Mouse (Mus musculus) midbrain, postnatal 0 days (tissue): Measurements from ENCODE around the gene Pin1rt1. TPM values are rescaled to one million over a fixed set of nuclear protein-coding genes. Genes with fewer than 3 reads are reported as not detected.

Experiments
- ATAC-seq: fragments of 200-750 bp; cut with Nextera tagmentation; 2 replicates; pipeline ENCODE4 v1.8.0; 2017; ENCODE audit warnings: moderate number of reproducible peaks, mild to moderate bottlenecking, moderate TSS enrichment, moderate library complexity; ENCODE audit not compliant: low FRiP score
- DNase-seq: peaks from one replicate; pipeline ENCODE4 v3.0.0-alpha.2; 2015; ENCODE audit warnings: low spot score
- H3K27ac ChIP-seq: fragments of 300-500 bp; sonication (generic); 2 replicates; pipeline ENCODE4 v1.5.1; 2014; ENCODE audit warnings: low read depth, mild to moderate bottlenecking, low read length, mixed read lengths
- H3K27me3 ChIP-seq: fragments of 300-500 bp; sonication (generic); 2 replicates; pipeline ENCODE4 v1.6.1; 2014; ENCODE audit warnings: low read length, control low read depth, mixed read lengths; ENCODE audit not compliant: insufficient read depth
- H3K36me3 ChIP-seq: fragments of 300-500 bp; sonication (generic); 2 replicates; pipeline ENCODE4 v1.6.1; 2014; ENCODE audit warnings: low read length, control low read depth, mixed read lengths; ENCODE audit not compliant: insufficient read depth
- H3K4me1 ChIP-seq: fragments of 300-500 bp; sonication (generic); 2 replicates; pipeline ENCODE4 v1.6.1; 2014; ENCODE audit warnings: mild to moderate bottlenecking, control low read depth, antibody characterized with exemption, low read length, mixed read lengths; ENCODE audit not compliant: insufficient read depth
- H3K4me2 ChIP-seq: fragments of 300-500 bp; sonication (generic); 2 replicates; pipeline ENCODE4 v1.6.1; 2014; ENCODE audit warnings: low read depth, mild to moderate bottlenecking, low read length, mixed read lengths; ENCODE audit not compliant: poor library complexity, severe bottlenecking
- H3K4me3 ChIP-seq: fragments of 300-500 bp; sonication (generic); 2 replicates; pipeline ENCODE4 v1.5.1; 2014; ENCODE audit warnings: low read depth, mild to moderate bottlenecking, low read length, moderate library complexity
- H3K9ac ChIP-seq: fragments of 300-500 bp; sonication (generic); replicated peaks from 2 replicates; pipeline ENCODE4 v1.6.1; 2014; ENCODE audit warnings: mild to moderate bottlenecking, low read length, moderate library complexity, mixed read lengths; ENCODE audit not compliant: poor library complexity, severe bottlenecking
- H3K9me3 ChIP-seq: fragments of 300-500 bp; sonication (generic); 2 replicates; pipeline ENCODE4 v1.6.1; 2016; ENCODE audit warnings: low read length, control low read depth
- CTCF ChIP-seq: IDR thresholded peaks from 2 replicates; pipeline ENCODE4 v1.5.1; 2016; ENCODE audit warnings: antibody characterized with exemption, mild to moderate bottlenecking
- WGBS: fragments of 180-500 bp; shearing (Covaris S2); extraction: QIAGEN DNeasy Blood & Tissue Kit; methylation state at CpG from one replicate; pipeline ENCODE4 v1.1.7; 2014; 5-methylcytosine and 5-hydroxymethylcytosine counted together
- polyA plus RNA-seq: library from polyadenylated mRNA; unstranded; fragments of >200 nt; fragmentation: Nextera tagmentation; extraction: Ambion mirVana; gene quantifications from 2 replicates; pipeline ENCODE4 v1.2.1, GENCODE M21; 2015
- total RNA-seq: library from RNA; depleted of rRNA; stranded (reverse); fragments of >200 nt; gene quantifications from 2 replicates; pipeline ENCODE4 v1.2.3, GENCODE M21; 2014

Gene Pin1rt1
- total and polyA plus RNA-seq, 2 experiments from 2014 or later, result not detected

GRCm38 (mm10) chr2:104740248-104740949, 24.2 kb upstream of the Pin1rt1 start:
- DNase-seq (no peak), ATAC-seq (no peak)
- no peaks in the 10 kb centered on the region for H3K36me3 ChIP-seq
- H3K27ac ChIP-seq, result no peak overlapping the region
- no peak overlapping the region for H3K9ac ChIP-seq
- TF ChIP-seq CTCF, result no peak
- peaks cover 5% of the 10 kb centered on the region; the same call in 1 of the 2 replicates for H3K4me1 ChIP-seq
- peaks cover 8% of the 10 kb centered on the region; the same call in 1 of the 2 replicates for H3K27me3 ChIP-seq
- whole genome bisulfite sequencing, result 64% methylated on average over 7 of the region's 7 CpGs
- H3K9me3 ChIP-seq, result no peaks in the 10 kb centered on the region
- H3K4me3 ChIP-seq, result no peak overlapping the region
- H3K4me2 ChIP-seq, result no peak overlapping the region

GRCm38 (mm10) chr2:104739691-104740090, 23.5 kb upstream of the Pin1rt1 start:
- no peak overlapping the region for H3K4me2 ChIP-seq
- TF ChIP-seq CTCF, result no peak
- no peak overlapping the region for H3K9ac ChIP-seq
- peaks cover 5% of the 10 kb centered on the region; the same call in 1 of the 2 replicates for H3K4me1 ChIP-seq
- DNase-seq, result no peak
- peaks cover 8% of the 10 kb centered on the region; the same call in 1 of the 2 replicates for H3K27me3 ChIP-seq
- ATAC-seq, result no peak
- no peak overlapping the region for H3K4me3 ChIP-seq
- no peaks in the 10 kb centered on the region for H3K36me3 ChIP-seq
- H3K9me3 ChIP-seq, result no peaks in the 10 kb centered on the region
- H3K27ac ChIP-seq, result no peak overlapping the region
- WGBS, result 95% methylated on average over 2 of the region's 2 CpGs

- no peaks in the 10 kb centered on the region for H3K9me3 ChIP-seq
- H3K27me3 ChIP-seq, result peaks cover 7% of the 10 kb centered on the region; the same call in 1 of the 2 replicates
- no peak for ATAC-seq
- H3K4me1 ChIP-seq, result no peaks in the 10 kb centered on the region
- no peak for TF ChIP-seq CTCF
- H3K27ac ChIP-seq, result no peak overlapping the region
- 66% methylated on average over 7 of the region's 7 CpGs for WGBS
- DNase-seq, result peak; percentile 15
- no peak overlapping the region for H3K9ac ChIP-seq
- no peak overlapping the region for H3K4me2 ChIP-seq
- no peak overlapping the region for H3K4me3 ChIP-seq
- H3K36me3 ChIP-seq, result no peaks in the 10 kb centered on the region
These were observed 20.1 kb upstream of the Pin1rt1 start for GRCm38 (mm10) chr2:104736241-104736640.

GRCm38 (mm10) chr2:104732562-104733256, 16.5 kb upstream of the Pin1rt1 start:
- DNase-seq (no peak), ATAC-seq (no peak)
- Histone ChIP-seq H3K9me3 (no peaks in the 10 kb centered on the region), H3K9ac (no peak overlapping the region), H3K4me3 (no peak overlapping the region), H3K4me2 (no peak overlapping the region), H3K4me1 (no peaks in the 10 kb centered on the region), H3K27ac (no peak overlapping the region), H3K36me3 (no peaks in the 10 kb centered on the region), H3K27me3 (no peaks in the 10 kb centered on the region)
- 70% methylated on average over 7 of the region's 7 CpGs for WGBS
- TF ChIP-seq CTCF, result no peak

GRCm38 (mm10) chr2:104732033-104732444, 15.9 kb upstream of the Pin1rt1 start:
- ATAC-seq (no peak), DNase-seq (no peak)
- no peak overlapping the region for H3K27ac ChIP-seq
- no peak overlapping the region for H3K9ac ChIP-seq
- TF ChIP-seq CTCF, result no peak
- no peak overlapping the region for H3K4me2 ChIP-seq
- H3K4me3 ChIP-seq, result no peak overlapping the region
- H3K36me3 ChIP-seq, result no peaks in the 10 kb centered on the region
- no peaks in the 10 kb centered on the region for H3K27me3 ChIP-seq
- WGBS, result 91% methylated on average over 9 of the region's 9 CpGs
- H3K9me3 ChIP-seq, result no peaks in the 10 kb centered on the region
- no peaks in the 10 kb centered on the region for H3K4me1 ChIP-seq

GRCm38 (mm10) chr2:104727369-104727768, 11.2 kb upstream of the Pin1rt1 start:
- Histone ChIP-seq H3K4me1 (no peaks in the 10 kb centered on the region), H3K4me2 (no peak overlapping the region), H3K4me3 (no peak overlapping the region), H3K27ac (no peak overlapping the region), H3K36me3 (no peaks in the 10 kb centered on the region), H3K27me3 (no peaks in the 10 kb centered on the region), H3K9me3 (no peaks in the 10 kb centered on the region), H3K9ac (no peak overlapping the region)
- ATAC-seq (no peak), DNase-seq (no peak)
- 63% methylated on average over 1 of the region's 1 CpGs for WGBS
- no peak for TF ChIP-seq CTCF
